Mouse (Mus musculus) forebrain, postnatal 0 days (tissue): ENCODE measurements at regions not wholly inside any gene's neighbourhood (a gene's known extent, or its start where the extent isn't known, plus 50 kb on each side); places are given as distances from the start of the nearest gene placed in this dataset.
A peak's percentile ranks its signal among the peaks of the same experiment; 100 is the strongest.

Source experiments
- ATAC-seq: fragments of 200-750 bp; cut with Nextera tagmentation; 2 replicates; pipeline ENCODE4 v1.8.0; 2017; ENCODE audit warnings: mild to moderate bottlenecking, moderate library complexity
- DNase-seq: peaks from one replicate; pipeline ENCODE4 v3.0.0-alpha.2; 2015
- H3K27ac ChIP-seq: fragments of 300-500 bp; sonication (generic); 2 replicates; pipeline ENCODE4 v1.5.1; 2014; ENCODE audit warnings: low read depth, mild to moderate bottlenecking, antibody characterized with exemption, low read length, moderate library complexity, mixed read lengths
- H3K27me3 ChIP-seq: fragments of 300-500 bp; sonication (generic); 2 replicates; pipeline ENCODE4 v1.6.1; 2014; ENCODE audit warnings: mild to moderate bottlenecking, low read length, mixed read lengths; ENCODE audit not compliant: insufficient read depth
- H3K36me3 ChIP-seq: fragments of 300-500 bp; sonication (generic); 2 replicates; pipeline ENCODE4 v1.6.1; 2014; ENCODE audit warnings: mild to moderate bottlenecking, moderate library complexity; ENCODE audit not compliant: insufficient read depth
- H3K4me1 ChIP-seq: fragments of 300-500 bp; sonication (generic); 2 replicates; pipeline ENCODE4 v1.6.1; 2014; ENCODE audit warnings: antibody characterized with exemption; ENCODE audit not compliant: insufficient read depth
- H3K4me2 ChIP-seq: fragments of 300-500 bp; sonication (generic); 2 replicates; pipeline ENCODE4 v1.6.1; 2014; ENCODE audit warnings: low read depth, mild to moderate bottlenecking, moderate library complexity
- H3K4me3 ChIP-seq: fragments of 300-500 bp; sonication (generic); 2 replicates; pipeline ENCODE4 v1.5.1; 2014; ENCODE audit warnings: low read depth, low read length, mixed read lengths
- H3K9ac ChIP-seq: fragments of 300-500 bp; sonication (generic); 2 replicates; pipeline ENCODE4 v1.6.1; 2014; ENCODE audit warnings: mild to moderate bottlenecking
- H3K9me3 ChIP-seq: fragments of 300-500 bp; sonication (generic); 2 replicates; pipeline ENCODE4 v1.6.1; 2016; ENCODE audit warnings: low read length
- CTCF ChIP-seq: sonication (generic); IDR thresholded peaks from 2 replicates; pipeline ENCODE4 v1.5.1; 2016; ENCODE audit warnings: antibody characterized with exemption, control low read depth, low read depth
- WGBS: fragments of 180-500 bp; shearing (Covaris S2); extraction: QIAGEN DNeasy Blood & Tissue Kit; methylation state at CpG from one replicate; pipeline ENCODE4 v1.1.7; 2014; 5-methylcytosine and 5-hydroxymethylcytosine counted together

DNA sequence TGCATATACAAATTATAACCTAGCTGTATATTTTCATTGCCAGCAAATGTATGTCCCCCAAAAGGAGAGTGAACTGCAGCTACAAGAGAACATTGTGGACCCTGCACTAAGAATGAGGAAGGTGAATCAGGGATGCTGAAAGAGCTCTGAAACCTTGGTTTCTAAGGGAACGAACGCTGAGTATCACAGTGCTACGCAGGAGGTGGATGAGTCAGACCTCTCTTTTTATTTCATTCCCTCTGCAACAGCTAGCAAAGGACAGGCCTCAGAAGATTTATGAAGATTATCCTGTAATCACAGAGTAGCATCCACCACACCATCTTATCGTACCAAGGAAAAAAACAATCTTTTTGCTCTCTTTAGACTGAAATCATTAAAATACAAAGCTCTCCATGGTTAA lies 50.2 kb upstream of the Ube3a start:
- Histone ChIP-seq H3K36me3 (no peaks in the 10 kb centered on the region), H3K27me3 (no peaks in the 10 kb centered on the region), H3K9ac (no peak overlapping the region), H3K4me2 (no peak overlapping the region), H3K4me1 (no peaks in the 10 kb centered on the region), H3K4me3 (no peak overlapping the region), H3K9me3 (no peaks in the 10 kb centered on the region), H3K27ac (no peak overlapping the region)
- DNase-seq (peak; percentile 3), ATAC-seq (peak; percentile 36; the same call in 1 of the 2 replicates)
- no peak for TF ChIP-seq CTCF
- 73% methylated on average over 4 of the region's 4 CpGs for WGBS
